Mouse (Mus musculus) retina, embryonic 14.5 days (tissue): ENCODE results near the gene Cntnap5b.
"Not testable (repeated sequence)": the region's sequence is repeated elsewhere in the genome, so short reads cannot be mapped to it uniquely, and the experiment has no call there.

Source experiments
- DNase-seq: peaks from one replicate; pipeline ENCODE4 v3.0.0-alpha.2; 2015; ENCODE audit warnings: low spot score

The Cntnap5b gene

DNA sequence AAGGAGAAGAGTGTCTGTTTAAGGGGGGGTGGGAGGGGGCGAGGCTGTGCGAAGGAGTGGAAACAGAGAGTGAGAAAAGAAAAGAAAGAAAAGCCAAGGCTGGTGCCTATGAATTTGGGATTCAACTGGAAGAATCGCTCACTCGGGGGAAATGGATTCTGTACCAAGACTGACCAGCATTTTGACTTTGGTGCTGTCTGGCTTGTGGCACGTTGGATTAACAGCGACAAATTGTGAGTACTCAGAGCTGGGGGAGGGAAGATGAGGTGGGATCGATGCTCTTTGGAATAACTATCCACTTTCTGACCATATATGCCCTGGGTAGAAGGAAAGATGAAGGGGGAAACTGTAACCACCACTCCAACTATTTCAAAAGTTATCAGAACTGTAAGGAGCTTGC, at the start of gene Cntnap5b:
TSS of gene Cntnap5b (plus strand) at position 152 of the 400 bp plus-strand sequence.
- no peak for DNase-seq

DNA sequence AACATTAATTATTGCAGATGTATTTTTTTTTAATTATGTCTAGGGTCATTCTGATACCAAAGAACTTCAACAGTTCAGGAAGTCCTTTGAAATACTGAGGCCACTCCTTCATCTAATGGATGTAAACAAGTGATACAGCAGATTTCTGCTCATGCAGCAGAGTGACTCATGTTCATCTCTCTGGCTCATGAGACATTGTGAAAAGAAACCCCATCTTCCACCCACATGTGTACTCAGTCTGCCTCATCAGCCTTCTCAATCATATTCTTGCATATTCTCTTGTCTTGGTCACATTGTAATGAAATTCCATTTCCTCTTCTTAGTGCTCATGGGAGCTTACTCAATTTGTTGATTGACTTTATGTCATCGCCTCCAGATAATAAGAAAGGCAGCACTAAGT, 12.6 kb upstream of the Cntnap5b start:
- no peak for DNase-seq

DNA sequence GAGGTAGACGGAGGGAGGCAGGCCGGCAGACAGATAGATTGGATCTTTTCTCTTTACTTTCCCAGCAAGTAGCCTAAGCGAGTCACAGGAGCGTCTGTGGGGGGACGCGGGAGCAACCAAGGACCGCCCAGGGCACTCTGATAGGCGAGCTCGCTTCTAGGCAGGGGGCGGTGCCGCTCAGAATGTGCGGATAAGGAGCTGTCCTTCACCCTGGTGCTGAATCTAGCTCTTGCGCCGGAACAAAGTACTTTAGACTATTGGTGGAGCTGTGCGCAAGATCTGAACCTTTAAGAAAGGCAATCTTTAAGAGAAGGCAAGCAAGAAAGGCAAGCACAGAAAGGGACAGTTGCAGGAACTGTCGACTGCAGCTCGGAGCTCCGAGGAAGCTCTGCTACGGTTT, 382 bp upstream of the Cntnap5b start:
- DNase-seq, result peak; percentile 84

DNA sequence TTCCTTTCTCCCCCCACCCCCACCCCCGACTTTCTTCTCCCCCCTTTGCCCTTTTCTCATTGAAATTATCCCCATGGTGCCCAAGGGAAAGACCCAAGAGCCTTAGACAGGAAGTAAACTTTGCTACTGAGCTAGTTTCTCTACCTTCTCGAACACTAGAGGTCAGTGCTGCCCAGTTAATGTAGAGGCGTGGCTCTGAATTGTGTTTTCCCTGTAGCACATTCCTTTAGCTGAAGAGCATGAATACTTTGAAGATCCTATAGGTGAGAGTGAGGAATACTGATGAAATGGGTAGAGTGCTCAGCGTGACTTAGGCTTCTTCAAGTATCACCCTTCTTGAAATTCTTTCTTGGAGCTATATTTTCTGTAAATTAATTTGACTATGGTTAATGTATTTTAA, 1.6 kb downstream of the Cntnap5b start:
- peak; percentile 65 for DNase-seq

DNA sequence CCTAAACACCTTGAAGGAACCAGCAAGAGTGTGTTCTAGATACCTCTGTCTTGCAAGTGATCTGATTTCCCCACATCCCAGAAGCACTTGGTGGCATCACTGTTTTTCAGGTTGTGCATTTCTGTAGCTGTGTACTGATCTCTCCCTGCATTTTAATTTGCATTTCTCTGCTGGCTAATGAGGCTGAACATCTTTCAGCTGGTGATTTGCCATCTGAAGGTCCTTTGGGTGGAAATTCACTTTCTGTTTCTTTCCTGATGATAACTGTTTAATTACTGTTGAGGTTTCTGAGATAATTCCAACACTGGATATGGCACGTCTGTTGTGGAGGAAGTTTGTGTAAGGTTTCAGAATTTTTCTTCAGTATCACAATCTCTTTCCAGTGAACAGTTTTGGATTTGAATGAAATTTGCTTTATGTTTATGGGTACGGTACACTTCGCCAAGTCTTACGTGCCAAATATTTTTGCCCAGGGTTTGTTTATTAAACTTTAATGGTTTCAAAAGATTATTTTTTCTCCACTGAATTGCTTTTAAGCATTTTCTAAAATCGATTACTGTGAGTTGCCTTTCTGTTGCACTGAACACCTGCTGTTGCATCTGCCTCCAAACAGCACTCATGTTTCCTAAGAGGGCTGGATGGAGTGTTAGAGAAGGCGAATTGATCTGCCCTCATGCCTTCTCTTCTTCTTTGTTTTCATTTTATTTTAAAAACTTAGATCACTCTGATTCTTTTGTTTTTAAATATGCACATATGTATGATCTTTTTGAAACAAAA, 41.0 kb downstream of the Cntnap5b start:
- DNase-seq, result no peak

DNA sequence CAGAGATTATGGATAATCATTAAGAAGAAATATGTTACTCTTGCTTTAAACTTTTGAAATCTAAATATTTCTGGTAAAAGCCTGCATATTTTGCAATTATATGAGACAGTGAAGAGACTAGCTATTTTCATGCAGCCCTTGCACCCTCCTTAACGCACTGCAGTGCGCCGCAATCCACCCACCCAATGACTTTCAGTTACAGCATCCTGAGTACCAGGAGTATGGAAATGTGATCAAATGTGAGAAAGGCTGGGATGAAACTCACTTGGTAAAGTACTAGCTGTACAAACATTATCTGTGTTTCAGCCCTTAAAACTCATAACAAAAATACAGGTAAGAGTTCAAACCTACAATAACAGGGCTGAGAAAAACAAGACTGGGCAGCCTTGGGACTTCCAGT, 99.8 kb downstream of the Cntnap5b start:
- no peak for DNase-seq

DNA sequence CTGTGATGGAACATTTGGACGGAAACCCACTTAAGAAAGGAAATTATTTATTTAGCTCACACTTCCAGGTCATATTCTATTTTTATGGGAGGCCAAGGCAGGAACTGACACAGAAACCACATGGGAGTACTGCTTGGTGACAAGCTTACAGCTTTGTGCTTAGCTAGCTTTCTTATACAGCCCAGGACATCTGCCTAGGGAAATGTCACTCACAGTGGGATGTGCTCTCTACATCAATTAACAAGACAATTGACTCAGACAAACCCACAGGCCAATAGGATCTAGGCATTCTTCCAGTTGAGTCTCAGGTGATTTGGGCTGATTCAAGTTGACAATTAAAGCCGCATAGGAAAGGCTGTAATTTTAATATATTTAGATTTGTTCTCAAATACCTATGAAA, 135.2 kb downstream of the Cntnap5b start:
- DNase-seq, result no peak

DNA sequence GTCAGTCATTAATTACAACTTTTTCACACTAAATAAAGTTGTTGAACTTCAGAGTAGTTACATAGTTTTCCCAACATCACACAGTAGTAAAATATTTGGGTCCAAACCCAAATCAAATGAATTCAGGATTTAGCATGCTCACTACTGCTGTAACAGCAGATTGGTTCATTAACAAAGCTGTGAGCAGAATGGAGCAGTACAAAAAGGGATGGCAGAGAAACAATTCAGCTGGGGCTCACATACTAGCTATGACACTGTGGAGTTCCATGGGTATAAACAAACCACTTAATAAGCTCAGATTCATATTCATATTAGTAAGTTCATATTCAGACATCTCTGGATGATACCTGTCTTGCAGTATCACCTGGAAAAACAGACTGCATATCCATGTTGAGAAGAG, 170.9 kb downstream of the Cntnap5b start:
- DNase-seq, result no peak

DNA sequence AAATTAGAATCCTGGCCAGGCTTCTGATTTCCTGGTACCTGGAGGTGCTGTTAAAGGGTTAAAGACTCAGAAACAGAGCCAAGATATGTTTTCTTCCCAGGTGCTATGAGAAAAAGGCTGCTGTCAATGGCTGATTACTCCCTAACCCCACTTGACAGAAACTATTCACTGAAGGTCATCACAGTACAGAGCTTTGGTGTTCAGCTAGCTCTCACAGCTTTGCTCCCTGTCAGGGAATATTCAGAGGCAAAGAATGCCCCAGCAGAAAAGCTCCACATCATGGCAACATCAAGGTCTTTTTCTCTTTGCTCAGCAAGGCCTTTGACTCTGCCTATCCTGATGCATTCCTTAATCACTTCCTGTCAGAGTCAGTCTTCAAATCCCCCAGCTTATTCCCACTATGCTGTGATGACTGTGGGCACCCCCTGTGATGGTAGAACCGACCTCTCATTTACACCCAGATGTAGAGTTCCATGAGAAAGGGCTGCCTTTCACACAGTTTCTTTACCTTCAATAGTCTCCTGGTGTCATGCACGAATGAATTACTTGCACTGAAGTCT, 186.9 kb downstream of the Cntnap5b start:
- DNase-seq, result no peak

DNA sequence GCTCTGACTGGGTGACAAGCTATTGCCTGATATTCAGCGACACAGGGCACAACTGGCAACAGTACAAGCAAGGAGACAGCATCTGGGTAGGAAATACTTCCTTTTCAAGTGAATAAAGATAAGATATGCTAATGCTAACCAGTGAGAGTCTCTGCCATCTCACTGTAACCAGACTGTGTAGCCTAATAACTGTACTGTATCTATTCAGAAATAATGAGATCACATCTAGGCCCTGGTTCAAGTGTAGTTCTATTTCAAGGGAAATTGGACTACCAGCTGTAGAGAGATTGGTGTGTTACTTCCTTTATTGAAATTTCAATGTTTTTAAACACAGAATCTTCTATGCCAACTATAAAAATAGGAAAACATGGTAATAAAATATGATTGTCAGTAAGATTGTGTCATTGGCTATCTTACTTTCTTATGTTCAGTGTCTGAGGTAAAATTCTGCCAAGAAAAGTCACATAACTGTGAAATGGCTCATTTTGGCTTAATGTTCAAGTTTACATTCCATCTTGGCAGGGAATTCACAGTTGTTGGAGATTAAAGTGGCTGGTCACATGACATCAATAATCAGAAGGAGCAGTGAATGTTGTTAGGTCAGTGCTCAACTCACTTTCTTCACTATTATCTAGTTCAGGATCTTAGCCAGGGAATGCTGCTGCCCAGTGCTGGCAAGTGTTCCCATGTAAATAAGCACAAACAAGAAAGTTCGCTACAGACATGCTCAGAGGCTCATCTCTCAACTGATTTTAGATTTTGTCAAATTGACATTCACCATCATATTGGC, 194.9 kb downstream of the Cntnap5b start:
- no peak for DNase-seq

DNA sequence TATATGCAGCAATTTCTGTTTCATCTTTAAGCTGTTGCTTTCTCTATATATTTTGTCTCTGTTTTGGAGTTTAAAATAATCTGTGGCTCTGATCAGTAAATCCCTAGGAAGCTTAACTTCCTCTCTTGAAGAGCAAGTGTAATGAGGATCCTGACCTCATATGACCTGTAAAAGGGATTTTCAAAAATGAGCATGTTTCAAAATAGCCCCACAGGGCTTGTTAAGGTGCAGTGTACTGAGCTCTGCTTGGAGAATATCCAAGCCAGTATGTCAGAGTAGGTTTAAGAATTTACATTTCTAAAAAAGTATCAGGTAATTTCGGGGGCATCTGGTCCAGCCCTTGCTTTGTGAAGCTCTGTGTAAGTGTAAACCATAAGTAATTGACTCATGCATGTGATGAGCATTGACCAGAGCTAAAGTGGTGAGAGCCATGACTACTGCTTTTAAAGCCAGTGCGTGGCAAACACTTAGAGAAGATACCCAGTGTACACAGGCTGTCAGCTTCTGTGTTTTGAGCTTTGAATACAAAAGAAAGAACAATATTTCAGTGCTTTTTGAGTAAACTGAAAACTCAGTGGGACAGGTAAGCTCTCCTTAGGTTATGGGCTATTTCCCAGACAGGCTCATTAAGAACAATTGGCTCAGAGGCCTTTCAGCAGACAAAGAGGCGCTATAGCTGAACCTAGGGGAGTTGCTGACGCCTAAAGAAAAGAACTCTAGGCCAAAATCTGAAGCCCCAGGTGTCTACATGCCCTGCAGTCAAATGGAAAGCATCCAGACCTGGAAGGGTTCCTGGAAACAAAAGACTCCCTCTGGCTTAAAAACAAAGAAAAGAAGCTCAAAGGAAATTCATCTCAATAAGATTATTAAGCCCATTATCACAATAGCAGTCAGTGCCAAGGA, 197.9 kb downstream of the Cntnap5b start:
- peak; percentile 5 for DNase-seq

DNA sequence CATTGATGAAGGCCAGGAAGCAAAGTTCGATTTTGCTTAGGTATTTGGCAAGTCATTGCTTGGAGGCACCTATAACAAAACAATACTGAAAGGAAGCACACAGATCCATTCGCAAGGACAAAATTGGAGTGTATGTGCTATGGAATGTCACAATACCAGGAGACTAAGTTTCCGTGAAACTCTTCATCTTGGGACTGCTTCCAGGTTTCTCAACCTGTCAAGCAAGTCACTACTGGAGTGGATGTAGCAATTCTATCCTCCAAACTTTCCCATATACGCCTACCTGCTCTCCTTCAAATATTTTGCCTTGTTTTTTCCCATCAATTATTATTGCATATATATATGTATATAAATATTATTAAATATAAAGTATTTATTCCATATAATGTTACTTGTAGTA, 228.7 kb downstream of the Cntnap5b start:
- DNase-seq, result not testable (repeated sequence)

DNA sequence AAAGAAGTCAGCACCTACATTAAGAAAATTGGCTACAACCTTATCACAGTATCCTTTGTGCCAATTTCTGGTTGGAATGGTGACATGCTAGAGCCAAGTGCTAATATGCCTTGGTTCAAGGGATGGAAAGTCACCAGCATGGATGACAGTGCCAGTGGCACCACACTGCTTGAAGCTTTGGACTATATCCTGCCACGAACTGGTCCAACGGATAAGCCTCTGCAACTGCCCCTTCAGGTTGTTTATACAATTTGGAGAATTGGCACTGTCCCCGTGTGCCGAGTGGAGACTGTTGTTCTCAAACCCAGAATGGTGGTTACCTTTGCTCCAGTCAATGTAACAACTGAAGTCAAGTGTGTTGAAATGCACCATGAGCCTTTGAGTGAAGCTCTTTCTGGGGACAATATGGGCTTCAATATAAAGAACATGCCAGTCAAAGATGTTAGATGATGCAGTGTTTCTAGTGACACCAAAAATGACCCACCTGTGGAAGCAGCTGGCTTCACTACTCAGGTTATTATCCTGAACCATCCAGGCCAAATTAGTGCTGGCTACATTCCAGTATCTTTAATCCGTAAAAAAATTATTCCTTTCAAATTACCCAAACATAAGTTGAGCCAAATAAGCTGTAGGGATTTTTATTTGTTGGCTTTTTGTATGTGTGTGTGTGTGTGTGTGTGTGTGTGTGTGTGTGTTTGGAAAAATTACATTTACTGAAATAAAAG, 233.6 kb downstream of the Cntnap5b start:
- DNase-seq, result no peak

DNA sequence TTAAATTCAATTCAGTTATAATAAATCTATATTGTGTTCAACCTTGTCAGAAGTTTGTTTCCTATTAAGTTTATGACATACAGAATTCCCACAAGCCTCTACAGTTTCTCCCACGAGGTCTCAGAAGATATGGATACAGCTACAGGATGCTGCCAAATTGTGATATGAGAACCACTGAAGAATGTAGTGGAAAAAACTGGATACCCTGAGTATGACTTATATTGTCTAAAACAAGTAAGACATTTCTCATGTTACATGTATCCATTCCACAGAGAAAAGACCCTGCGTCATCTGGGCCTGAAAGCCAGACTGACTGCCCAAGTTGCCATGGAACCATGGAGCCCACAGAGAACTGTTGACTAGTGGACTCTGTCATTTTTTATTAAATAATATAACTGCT, 269.2 kb downstream of the Cntnap5b start:
- DNase-seq, result no peak

DNA sequence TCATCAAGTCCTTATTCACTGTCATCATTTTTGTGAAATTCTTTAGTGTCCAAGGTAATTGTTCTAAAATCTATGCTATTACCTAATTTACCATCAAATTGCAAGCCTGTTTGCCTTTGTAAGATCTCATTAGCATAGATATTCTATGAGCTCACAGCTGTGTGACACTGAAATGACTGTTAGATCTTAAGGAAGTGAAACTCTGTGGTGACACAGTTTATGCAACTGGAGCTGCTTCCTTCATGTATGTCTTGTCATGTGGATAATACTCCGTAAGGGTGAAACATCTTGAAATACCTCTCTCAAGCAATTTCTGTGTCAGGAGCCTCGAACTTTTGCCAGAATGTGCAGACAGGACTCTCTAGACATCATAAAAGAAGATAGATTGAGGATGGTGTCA, 307.2 kb downstream of the Cntnap5b start:
- DNase-seq, result no peak

DNA sequence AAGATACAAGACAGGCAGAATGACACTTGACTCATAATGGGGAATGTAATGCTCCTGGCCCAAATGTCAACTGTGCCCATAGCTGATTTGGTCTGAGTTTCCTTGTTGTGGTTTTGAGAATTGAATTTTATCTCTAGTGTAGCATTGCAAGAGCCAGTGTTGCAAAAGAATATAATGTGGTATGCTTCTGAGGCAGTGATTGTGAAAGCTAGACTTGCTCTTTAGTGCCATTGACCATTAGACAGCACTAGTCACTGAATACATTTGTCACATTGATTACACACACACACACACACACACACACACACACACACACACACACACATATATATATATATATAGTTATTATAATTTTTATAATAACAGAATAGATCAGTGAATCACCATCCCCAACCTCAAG, 328.0 kb downstream of the Cntnap5b start:
- DNase-seq, result no peak

DNA sequence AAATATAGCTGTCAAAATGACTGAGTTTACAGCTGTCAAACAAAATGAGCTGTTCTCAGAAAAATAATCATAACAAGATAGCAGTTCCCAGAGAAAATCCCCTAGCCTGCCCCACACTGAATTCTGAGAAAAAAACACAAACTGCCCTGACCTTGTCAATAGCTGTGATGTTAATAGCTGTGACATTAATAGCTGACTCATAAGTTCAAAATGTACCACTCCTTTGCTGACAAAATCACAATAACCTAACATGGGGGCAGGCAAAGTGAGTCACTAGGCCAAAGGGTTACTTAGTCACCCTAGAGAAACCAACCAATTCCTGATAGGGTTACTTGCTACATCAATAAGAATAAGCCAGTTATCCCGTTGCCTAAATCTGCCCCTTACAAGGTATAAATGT, 328.5 kb downstream of the Cntnap5b start:
- DNase-seq, result no peak

DNA sequence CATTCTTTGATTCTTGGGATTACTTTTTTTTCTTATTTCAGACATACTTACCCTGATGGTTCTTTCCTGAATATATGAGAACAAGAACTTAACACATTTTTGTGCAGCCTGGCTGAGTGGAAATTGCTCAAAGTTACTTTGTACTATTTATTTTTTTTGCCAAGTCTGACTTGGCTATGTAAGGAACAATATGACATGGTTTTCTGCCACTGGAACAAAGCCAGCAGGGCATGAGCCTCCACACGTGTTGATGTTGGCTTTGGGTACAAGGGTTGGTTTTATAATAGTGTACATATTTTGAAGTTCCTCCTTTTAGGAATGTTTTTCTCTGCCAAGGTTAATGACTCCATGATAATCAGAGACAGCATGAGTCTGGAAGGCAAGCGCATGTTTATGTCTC, 331.8 kb downstream of the Cntnap5b start:
- no peak for DNase-seq

DNA sequence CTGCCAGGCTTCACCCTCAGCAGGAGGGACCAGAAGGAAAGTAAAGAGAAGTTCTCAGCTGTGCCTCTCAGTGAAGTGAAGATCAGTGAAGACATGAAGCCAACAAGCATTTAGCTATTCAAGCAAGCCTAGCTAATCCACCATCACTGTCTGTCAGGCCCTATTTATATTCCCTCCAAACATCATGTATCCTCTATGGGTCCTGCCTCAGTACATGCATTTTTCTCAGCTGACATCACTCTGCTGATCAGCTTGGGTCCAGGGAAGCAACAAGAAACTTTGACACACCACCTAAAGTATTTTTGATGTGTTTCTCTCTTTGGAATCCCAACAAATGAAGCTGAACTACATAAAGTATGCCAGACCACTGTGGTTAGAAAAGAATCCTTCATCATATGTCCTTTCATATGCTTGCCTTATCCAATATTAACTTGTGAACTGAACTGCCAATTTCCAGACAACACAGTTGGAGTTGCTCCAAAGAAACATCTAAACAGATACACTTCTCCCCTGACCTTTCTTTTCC, 349.9 kb downstream of the Cntnap5b start:
- DNase-seq, result no peak

DNA sequence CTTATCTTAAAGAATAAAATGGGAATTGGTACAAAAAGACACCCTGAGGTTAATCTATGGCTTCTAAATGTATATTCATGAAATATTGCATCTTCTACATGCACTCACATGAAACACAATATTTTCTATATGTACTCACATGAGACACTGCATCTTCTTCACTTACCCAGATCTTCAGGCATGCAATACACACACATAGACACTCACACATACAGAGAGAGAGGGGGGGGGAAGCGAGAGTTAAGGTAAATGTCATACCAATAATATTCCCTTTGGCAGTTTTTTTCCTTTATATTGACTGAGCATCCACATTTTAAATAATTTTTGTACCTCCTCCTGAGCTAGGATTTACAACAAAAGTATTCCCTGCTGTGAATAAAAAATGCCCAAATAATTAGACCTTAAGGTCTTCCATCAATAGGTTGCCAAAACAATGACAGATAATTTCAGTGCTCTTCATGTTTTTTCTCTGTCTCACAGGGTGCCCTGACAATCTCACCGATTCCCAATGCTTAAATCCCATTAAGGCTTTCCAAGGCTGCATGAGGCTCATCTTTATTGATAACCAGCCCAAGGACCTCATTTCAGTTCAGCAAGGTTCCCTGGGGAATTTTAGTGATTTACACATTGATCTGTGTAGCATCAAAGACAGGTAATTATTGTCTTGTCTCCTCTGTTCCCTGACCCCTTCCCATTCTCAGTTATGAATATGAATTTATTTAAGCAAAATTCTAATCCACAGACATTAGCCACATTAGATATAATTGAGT, 391.2 kb downstream of the Cntnap5b start:
- no peak for DNase-seq
